Mouse (Mus musculus): ENCODE results near the gene Ugcg.
"Not testable (repeated sequence)": the region's sequence is repeated elsewhere in the genome, so short reads cannot be mapped to it uniquely, and the experiment has no call there.

Gene Ugcg

GRCm38 (mm10) chr4:59260871-59261515 is 71.9 kb downstream of the Ugcg start:
- DNase-seq, result no peak

- DNase-seq, result not testable (repeated sequence)
Measured at GRCm38 (mm10) chr4:59261582-59261981, 72.5 kb downstream of the Ugcg start.

DNA sequence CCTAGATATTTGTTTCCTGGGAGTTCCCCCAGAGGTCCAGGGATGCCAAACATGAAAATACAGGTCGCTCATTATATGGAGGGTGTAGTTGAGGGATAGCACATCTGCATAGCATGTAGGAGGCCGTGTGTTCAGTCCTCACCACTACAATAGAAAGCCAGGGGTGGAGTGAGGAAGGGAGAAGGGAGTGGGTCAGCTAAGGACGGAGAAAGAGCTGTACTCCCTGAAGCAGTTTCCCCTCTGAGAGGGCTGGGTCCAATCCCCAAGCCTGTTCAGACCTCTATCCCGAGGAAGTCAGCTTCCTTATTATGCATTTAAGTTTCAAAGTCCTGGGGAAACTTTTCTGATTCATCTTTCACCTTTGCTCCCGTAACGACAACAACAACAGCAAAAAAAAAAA is 73.1 kb downstream of the Ugcg start:
- DNase-seq, result no peak

DNA sequence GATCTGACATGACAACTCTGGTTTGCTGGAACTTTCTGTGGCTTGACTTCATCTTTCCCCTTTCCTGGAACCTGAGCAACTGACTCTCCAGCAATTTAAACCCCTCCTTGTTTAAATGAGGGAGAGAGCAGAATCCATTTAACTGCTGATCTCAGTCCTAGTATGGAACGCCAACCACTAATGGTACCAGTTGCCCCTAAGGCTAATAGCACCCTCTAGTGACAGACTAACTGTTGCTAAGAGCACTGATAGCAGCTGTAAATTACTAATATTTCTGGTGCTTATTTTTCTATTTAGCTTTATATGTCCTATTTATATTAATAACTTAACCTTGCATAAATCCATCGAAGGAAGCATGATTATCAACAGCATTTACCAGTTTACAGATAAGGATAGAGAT is 74.4 kb downstream of the Ugcg start:
- no peak for DNase-seq

- DNase-seq, result no peak
Measured at GRCm38 (mm10) chr4:59264611-59265095, 75.6 kb downstream of the Ugcg start.

DNA sequence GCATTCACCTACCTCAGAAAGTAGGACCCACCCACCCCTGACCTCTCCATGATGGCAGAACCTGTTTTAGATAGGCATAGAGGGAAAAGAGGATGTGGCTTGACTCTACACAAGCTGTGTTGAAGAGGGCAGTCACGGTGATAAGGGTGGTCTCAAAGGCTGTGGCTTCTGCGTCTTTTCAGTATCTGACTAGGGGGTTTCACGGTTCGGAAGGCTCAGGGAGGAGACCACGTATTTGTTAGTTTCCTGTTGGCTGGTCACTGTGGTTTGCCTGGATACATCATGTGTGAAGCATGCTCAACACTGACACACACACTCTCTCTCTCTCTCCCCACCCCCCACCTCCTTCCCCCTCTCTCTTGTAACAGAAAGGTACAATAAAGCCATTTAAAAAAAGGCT is 76.1 kb downstream of the Ugcg start:
- no peak for DNase-seq

DNA sequence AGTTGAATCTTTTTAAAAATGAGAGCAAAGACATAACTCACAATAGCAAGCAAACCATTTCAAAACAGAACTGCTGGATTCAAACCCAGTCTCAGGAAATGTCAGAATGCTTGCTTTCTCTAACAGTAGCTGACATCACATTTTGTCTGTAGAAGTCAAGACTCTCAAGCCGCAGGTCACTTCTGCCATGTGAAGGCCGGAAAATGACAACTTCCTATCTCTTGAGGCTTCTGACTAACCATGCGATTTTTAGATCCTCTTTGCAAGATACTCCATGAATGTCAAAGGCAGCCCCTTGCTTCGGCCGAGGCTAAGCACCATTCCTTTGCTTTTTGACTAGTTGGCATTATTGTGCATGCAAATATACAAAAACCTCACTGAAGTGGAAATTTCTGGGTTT is 76.6 kb downstream of the Ugcg start:
- no peak for DNase-seq
